Mouse (Mus musculus): ENCODE measurements around the gene Gng8. TPM values are rescaled to one million over a fixed set of nuclear protein-coding genes. Genes with fewer than 3 reads are reported as not detected.

Gng8 gene
- polyA plus RNA-seq, 1 experiment from 2014 or later: 13.9 TPM

DNA sequence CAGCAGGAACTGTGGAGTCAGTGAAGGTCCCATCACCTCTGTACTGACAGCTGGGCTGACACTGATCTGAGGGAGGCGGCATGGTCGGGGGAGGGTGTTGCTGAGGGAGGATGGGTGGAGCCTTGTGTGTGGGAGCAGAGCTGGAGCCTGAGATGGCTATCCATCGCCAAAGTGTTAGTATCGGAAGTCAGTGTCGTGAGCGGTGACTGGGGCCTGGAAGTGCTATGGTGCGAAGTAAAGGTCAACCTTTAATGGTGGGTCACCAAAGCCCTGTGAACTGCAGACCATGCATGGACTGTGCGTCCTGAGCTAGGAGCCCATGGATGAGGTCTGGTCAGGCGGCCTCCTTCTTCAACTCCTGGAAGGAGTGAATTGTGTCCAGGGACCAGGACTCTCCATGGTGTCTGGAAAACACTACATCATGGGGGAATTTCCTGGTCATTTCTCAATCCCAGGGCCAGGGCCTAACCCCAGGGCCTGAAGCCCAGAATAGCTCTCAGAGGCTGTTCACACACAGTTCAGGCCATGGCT, 14.0 kb downstream of the Gng8 start:
- H3K4me1 ChIP-seq (replicated peaks; ENCODE audit: control insufficient read depth, insufficient read depth, low read length): peaks cover 66% of the 10 kb centered on the region
- H3K9me3 ChIP-seq (ENCODE audit: control insufficient read depth, low read length): no peaks in the 10 kb centered on the region
- no peaks in the 10 kb centered on the region for H3K27me3 ChIP-seq (replicated peaks; ENCODE audit: control insufficient read depth, insufficient read depth, low read length)
- DNase-seq (ENCODE audit: low spot score) (no peak), ATAC-seq (replicated peaks; ENCODE audit: low FRiP score, low TSS enrichment, low read depth) (no peak)
- no peaks in the 10 kb centered on the region for H3K36me3 ChIP-seq (ENCODE audit: control insufficient read depth, insufficient read depth, low read length)
- no peak overlapping the region for H3K9ac ChIP-seq (ENCODE audit: low read length)
- no peak overlapping the region for H3K4me3 ChIP-seq (ENCODE audit: low read depth, low read length)
- H3K27ac ChIP-seq (ENCODE audit: low read depth): no peak overlapping the region; the same call in 1 of the 2 replicates
- no peak overlapping the region for H3K4me2 ChIP-seq (ENCODE audit: low read length)
- WGBS: 34% methylated on average over 9 of the region's 9 CpGs

DNA sequence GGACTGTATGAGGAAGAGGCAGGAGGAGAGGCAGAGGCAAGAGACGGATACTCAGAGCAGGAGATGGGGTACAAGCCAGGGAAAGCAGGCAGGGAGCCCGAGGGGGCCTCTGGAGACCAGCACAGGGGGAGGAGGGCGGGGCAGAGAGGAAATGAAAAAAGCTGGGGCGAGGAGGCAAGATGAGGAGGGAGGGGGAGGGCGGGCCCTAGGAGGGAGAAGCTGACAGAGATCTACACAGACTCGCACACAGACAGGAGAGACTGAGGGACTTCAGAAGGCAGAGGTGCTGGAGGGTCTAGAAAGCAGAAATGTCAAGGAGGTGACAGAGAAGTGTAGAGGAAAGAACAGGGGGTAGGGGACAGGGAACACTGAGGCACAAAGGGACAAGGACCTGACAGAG, 14.7 kb downstream of the Gng8 start, which contains the start of gene Ptgir:
Ptgir (plus strand) TSS at position 210 of the 400 bp plus-strand sequence.
- H3K9ac ChIP-seq (ENCODE audit: low read length): no peak within 1 kb of the TSS
- no peak within 1 kb of the TSS for H3K4me3 ChIP-seq (ENCODE audit: low read depth, low read length)
- peaks cover 66% of the 10 kb centered on the region for H3K4me1 ChIP-seq (replicated peaks; ENCODE audit: control insufficient read depth, insufficient read depth, low read length)
- no peak for DNase-seq (ENCODE audit: low spot score)
- ATAC-seq (replicated peaks; ENCODE audit: low FRiP score, low TSS enrichment, low read depth): no peak; the same call in 1 of the 2 replicates
- H3K4me2 ChIP-seq (ENCODE audit: low read length): peak within 1 kb of the TSS; percentile 45
- no peaks in the 10 kb centered on the region for H3K9me3 ChIP-seq (ENCODE audit: control insufficient read depth, low read length)
- no peaks in the 10 kb centered on the region for H3K36me3 ChIP-seq (ENCODE audit: control insufficient read depth, insufficient read depth, low read length)
- no peaks in the 10 kb centered on the region for H3K27me3 ChIP-seq (replicated peaks; ENCODE audit: control insufficient read depth, insufficient read depth, low read length)
- 16% methylated on average over 6 of the region's 6 CpGs for WGBS
- no peak within 1 kb of the TSS; the same call in 1 of the 2 replicates for H3K27ac ChIP-seq (ENCODE audit: low read depth)

DNA sequence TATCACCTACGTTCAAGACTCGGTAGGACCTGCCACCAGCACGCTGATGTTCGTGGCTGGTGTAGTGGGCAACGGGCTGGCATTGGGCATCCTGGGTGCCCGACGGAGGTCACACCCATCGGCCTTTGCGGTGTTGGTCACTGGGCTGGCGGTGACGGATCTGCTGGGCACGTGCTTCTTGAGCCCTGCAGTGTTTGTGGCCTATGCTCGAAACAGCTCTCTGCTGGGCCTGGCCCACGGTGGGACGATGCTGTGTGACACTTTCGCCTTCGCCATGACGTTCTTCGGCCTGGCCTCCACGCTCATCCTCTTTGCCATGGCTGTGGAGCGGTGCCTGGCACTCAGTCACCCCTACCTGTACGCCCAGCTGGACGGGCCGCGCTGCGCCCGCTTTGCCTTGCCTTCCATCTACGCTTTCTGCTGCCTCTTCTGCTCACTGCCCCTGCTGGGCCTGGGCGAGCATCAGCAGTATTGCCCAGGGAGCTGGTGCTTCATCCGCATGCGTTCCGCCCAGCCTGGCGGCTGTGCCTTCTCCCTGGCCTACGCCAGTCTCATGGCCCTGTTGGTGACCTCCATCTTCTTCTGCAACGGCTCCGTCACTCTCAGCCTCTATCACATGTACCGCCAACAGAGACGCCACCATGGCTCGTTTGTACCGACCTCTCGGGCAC, 15.4 kb downstream of the Gng8 start:
- DNase-seq (ENCODE audit: low spot score) (no peak), ATAC-seq (replicated peaks; ENCODE audit: low FRiP score, low TSS enrichment, low read depth) (no peak)
- Histone ChIP-seq H3K4me1 (replicated peaks; ENCODE audit: control insufficient read depth, insufficient read depth, low read length) (peaks cover 63% of the 10 kb centered on the region), H3K27me3 (replicated peaks; ENCODE audit: control insufficient read depth, insufficient read depth, low read length) (no peaks in the 10 kb centered on the region), H3K4me3 (ENCODE audit: low read depth, low read length) (no peak overlapping the region), H3K9ac (ENCODE audit: low read length) (no peak overlapping the region), H3K4me2 (ENCODE audit: low read length) (peak overlapping the region; percentile 45; the same call in 1 of the 2 replicates), H3K36me3 (ENCODE audit: control insufficient read depth, insufficient read depth, low read length) (no peaks in the 10 kb centered on the region), H3K9me3 (ENCODE audit: control insufficient read depth, low read length) (no peaks in the 10 kb centered on the region), H3K27ac (ENCODE audit: low read depth) (no peak overlapping the region)
- WGBS: 91% methylated on average over 41 of the region's 41 CpGs

DNA sequence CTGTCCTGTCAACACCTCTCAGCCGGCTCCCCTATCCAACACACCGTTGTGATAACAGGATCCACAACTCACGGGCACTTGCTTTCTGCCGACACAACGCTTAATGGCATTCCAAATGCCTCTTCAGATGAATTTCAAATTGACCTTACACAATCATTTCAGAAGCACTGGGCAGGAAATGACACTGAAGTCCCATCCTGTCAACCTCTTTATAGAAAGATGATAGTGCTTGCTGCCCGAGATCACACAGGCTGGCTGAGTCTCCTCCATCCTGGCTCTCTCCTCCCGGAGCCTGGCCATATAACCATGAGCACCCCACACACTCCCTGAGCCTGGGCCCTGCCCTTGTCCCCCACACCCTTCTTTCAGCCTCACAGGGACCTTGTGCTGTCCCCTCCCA, 16.3 kb downstream of the Gng8 start:
- Histone ChIP-seq H3K27ac (ENCODE audit: low read depth) (no peak overlapping the region), H3K4me1 (replicated peaks; ENCODE audit: control insufficient read depth, insufficient read depth, low read length) (peaks cover 60% of the 10 kb centered on the region), H3K9ac (ENCODE audit: low read length) (0 out of 2 replicates have a peak overlapping the region, but pooled peaks have one; percentile 25)

DNA sequence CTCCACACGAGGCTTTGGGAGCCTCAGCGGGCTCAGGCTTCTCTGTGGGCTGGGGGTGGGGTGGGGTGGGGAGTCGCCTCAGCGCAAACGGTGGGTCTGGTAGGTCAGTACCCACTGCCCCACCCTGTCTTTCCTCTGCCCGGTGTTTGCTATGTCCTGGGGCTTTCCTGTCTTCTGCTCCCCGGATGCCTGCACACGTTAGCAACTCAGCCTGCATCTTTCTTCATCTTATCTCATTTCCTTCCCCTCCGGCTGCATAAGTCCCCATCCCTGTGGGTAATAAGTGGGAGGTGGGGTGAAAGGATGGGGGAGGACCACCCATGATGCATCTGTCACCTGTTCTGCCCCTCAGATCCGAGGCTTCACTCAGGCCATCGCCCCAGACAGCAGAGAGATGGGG, 16.8 kb downstream of the Gng8 start:
- WGBS: 20% methylated on average over 11 of the region's 11 CpGs
- H3K27me3 ChIP-seq (replicated peaks; ENCODE audit: control insufficient read depth, insufficient read depth, low read length): no peaks in the 10 kb centered on the region
- 0 out of 2 replicates have a peak overlapping the region, but pooled peaks have one; percentile 25 for H3K9ac ChIP-seq (ENCODE audit: low read length)
- peak overlapping the region; percentile 45 for H3K4me2 ChIP-seq (ENCODE audit: low read length)
- no peaks in the 10 kb centered on the region for H3K9me3 ChIP-seq (ENCODE audit: control insufficient read depth, low read length)
- DNase-seq (ENCODE audit: low spot score) (no peak), ATAC-seq (replicated peaks; ENCODE audit: low FRiP score, low TSS enrichment, low read depth) (no peak)
- 0 out of 2 replicates have a peak overlapping the region, but pooled peaks have one; percentile 13 for H3K4me3 ChIP-seq (ENCODE audit: low read depth, low read length)
- peaks cover 60% of the 10 kb centered on the region for H3K4me1 ChIP-seq (replicated peaks; ENCODE audit: control insufficient read depth, insufficient read depth, low read length)
- 0 out of 2 replicates have a peak, but pooled peaks cover 3% of the 10 kb centered on the region for H3K36me3 ChIP-seq (ENCODE audit: control insufficient read depth, insufficient read depth, low read length)
- 0 out of 2 replicates have a peak overlapping the region, but pooled peaks have one; percentile 3 for H3K27ac ChIP-seq (ENCODE audit: low read depth)

More for the DNA sequence above, 16.3 kb downstream of the Gng8 start:
- WGBS: 49% methylated on average over 7 of the region's 7 CpGs
- Histone ChIP-seq H3K4me2 (ENCODE audit: low read length) (peak overlapping the region; percentile 45), H3K9me3 (ENCODE audit: control insufficient read depth, low read length) (no peaks in the 10 kb centered on the region), H3K27me3 (replicated peaks; ENCODE audit: control insufficient read depth, insufficient read depth, low read length) (no peaks in the 10 kb centered on the region), H3K36me3 (ENCODE audit: control insufficient read depth, insufficient read depth, low read length) (no peaks in the 10 kb centered on the region), H3K4me3 (ENCODE audit: low read depth, low read length) (0 out of 2 replicates have a peak overlapping the region, but pooled peaks have one; percentile 13)
- no peak for ATAC-seq (replicated peaks; ENCODE audit: low FRiP score, low TSS enrichment, low read depth)
- no peak for DNase-seq (ENCODE audit: low spot score)

DNA sequence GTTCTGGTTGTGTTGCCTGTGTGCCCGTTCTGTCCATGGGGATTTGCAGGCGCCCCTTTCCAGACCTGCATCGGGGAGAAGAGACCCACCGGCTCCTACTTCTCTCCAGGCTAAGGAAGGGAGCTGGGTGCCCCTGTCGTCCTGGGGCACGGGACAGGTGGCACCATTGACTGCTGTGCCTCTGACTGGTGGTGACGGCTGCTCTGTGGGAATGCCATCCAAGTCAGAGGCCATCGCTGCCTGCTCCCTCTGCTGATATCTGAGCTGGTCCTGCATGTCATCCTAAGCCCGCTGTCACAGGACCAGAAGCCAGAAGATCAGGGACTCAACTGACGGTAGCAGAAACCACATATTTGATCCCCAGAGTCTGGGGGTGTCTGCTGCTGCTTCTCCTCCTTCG, 17.3 kb downstream of the Gng8 start:
- DNase-seq (ENCODE audit: low spot score) (no peak), ATAC-seq (replicated peaks; ENCODE audit: low FRiP score, low TSS enrichment, low read depth) (no peak)
- Histone ChIP-seq H3K4me2 (ENCODE audit: low read length) (peak overlapping the region; percentile 45), H3K9ac (ENCODE audit: low read length) (no peak overlapping the region), H3K27ac (ENCODE audit: low read depth) (peak overlapping the region; percentile 3; the same call in 1 of the 2 replicates), H3K4me1 (replicated peaks; ENCODE audit: control insufficient read depth, insufficient read depth, low read length) (peaks cover 58% of the 10 kb centered on the region), H3K36me3 (ENCODE audit: control insufficient read depth, insufficient read depth, low read length) (0 out of 2 replicates have a peak, but pooled peaks cover 3% of the 10 kb centered on the region), H3K27me3 (replicated peaks; ENCODE audit: control insufficient read depth, insufficient read depth, low read length) (no peaks in the 10 kb centered on the region), H3K4me3 (ENCODE audit: low read depth, low read length) (no peak overlapping the region), H3K9me3 (ENCODE audit: control insufficient read depth, low read length) (no peaks in the 10 kb centered on the region)
- 43% methylated on average over 11 of the region's 11 CpGs for WGBS

DNA sequence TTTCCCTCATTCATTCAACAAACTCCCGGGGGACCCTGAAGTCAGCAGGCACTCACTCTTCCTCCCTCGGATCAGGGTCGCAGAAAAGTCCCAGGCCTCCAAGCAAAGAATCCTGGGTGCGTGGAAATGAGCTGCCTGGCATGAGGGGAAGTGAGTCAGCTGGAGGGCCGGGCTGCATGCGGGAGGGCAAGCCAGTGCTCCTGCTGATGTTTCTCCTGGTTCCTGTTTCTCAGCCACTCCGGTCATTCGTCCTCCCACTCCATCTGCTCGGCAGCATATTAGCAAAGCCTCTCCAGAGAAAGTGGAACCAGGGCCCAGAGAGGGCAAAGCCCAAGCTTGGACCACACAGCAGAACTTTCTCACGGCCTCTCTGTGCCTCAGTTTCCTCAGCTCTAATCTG, 18.3 kb downstream of the Gng8 start:
- H3K27me3 ChIP-seq (replicated peaks; ENCODE audit: control insufficient read depth, insufficient read depth, low read length): no peaks in the 10 kb centered on the region
- no peak for ATAC-seq (replicated peaks; ENCODE audit: low FRiP score, low TSS enrichment, low read depth)
- H3K9me3 ChIP-seq (ENCODE audit: control insufficient read depth, low read length): no peaks in the 10 kb centered on the region
- no peak overlapping the region for H3K9ac ChIP-seq (ENCODE audit: low read length)
- peaks cover 51% of the 10 kb centered on the region for H3K4me1 ChIP-seq (replicated peaks; ENCODE audit: control insufficient read depth, insufficient read depth, low read length)
- peak overlapping the region; percentile 45 for H3K4me2 ChIP-seq (ENCODE audit: low read length)
- WGBS: 26% methylated on average over 10 of the region's 10 CpGs
- peaks cover 12% of the 10 kb centered on the region for H3K36me3 ChIP-seq (ENCODE audit: control insufficient read depth, insufficient read depth, low read length)
- DNase-seq (ENCODE audit: low spot score): no peak
- no peak overlapping the region for H3K27ac ChIP-seq (ENCODE audit: low read depth)
- no peak overlapping the region for H3K4me3 ChIP-seq (ENCODE audit: low read depth, low read length)

DNA sequence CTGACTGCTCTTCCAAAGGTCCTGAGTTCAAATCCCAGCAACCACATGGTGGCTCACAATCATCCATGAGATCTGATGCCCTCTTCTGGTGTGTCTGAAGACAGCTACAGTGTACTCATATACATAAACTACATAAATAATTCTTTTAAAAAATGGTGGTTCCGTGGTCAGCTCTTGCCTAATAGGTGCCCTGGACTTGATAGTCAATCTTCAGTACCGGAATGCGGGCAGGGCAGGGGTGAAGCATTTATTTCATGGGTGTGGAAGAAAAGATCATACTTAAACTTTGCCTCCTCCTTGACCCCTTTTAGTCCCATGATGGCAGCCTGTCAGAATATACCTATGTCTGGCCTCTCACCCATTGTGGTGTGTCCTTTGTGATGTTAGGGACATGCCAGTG, 20.3 kb downstream of the Gng8 start:
- Histone ChIP-seq H3K27me3 (replicated peaks; ENCODE audit: control insufficient read depth, insufficient read depth, low read length) (no peaks in the 10 kb centered on the region), H3K27ac (ENCODE audit: low read depth) (no peak overlapping the region), H3K36me3 (ENCODE audit: control insufficient read depth, insufficient read depth, low read length) (peaks cover 32% of the 10 kb centered on the region), H3K4me1 (replicated peaks; ENCODE audit: control insufficient read depth, insufficient read depth, low read length) (peaks cover 31% of the 10 kb centered on the region), H3K4me2 (ENCODE audit: low read length) (no peak overlapping the region), H3K9me3 (ENCODE audit: control insufficient read depth, low read length) (no peaks in the 10 kb centered on the region), H3K9ac (ENCODE audit: low read length) (no peak overlapping the region), H3K4me3 (ENCODE audit: low read depth, low read length) (no peak overlapping the region)
- DNase-seq (ENCODE audit: low spot score) (no peak), ATAC-seq (replicated peaks; ENCODE audit: low FRiP score, low TSS enrichment, low read depth) (no peak)
- 81% methylated on average over 3 of the region's 3 CpGs for WGBS

Data from intestine, embryonic 14.5 days (tissue).